Mouse (Mus musculus): Measurements from ENCODE around the gene Rhou.

- no peak for TF ChIP-seq CTCF (IDR thresholded peaks at IDR 0.05)
- TF ChIP-seq POLR2A (IDR thresholded peaks at IDR 0.05; ENCODE audit: insufficient read depth, low read depth, low read length): no peak
Measured at GRCm38 (mm10) chr8:123670766-123671165, 17.0 kb downstream of the Rhou start.
